Mouse (Mus musculus): ENCODE results near the gene March2.

Gene March2

GRCm38 (mm10) chr17:33637038-33637437 is 81.4 kb downstream of the March2 start:
- DNase-seq (ENCODE audit: low read depth) = no peak
